Mouse (Mus musculus) forebrain, embryonic 12.5 days (tissue): ENCODE results near the gene Ogg1. TPM values are rescaled to one million over a fixed set of nuclear protein-coding genes. Genes with fewer than 3 reads are reported as not detected.

Experiments used
- ATAC-seq: fragments of 200-750 bp; cut with Nextera tagmentation; 2 replicates; pipeline ENCODE4 v1.8.0; 2017; ENCODE audit warnings: moderate TSS enrichment; ENCODE audit not compliant: low FRiP score
- H3K27ac ChIP-seq: fragments of 300-500 bp; sonication (generic); 2 replicates; pipeline ENCODE4 v1.5.1; 2016; ENCODE audit warnings: mild to moderate bottlenecking
- H3K27me3 ChIP-seq: fragments of 300-500 bp; sonication (generic); 2 replicates; pipeline ENCODE4 v1.6.1; 2016; ENCODE audit warnings: mild to moderate bottlenecking
- H3K36me3 ChIP-seq: fragments of 300-500 bp; sonication (generic); replicated peaks from 2 replicates; pipeline ENCODE4 v1.6.1; 2016; ENCODE audit warnings: mild to moderate bottlenecking
- H3K4me1 ChIP-seq: fragments of 300-500 bp; sonication (generic); 2 replicates; pipeline ENCODE4 v1.6.1; 2016
- H3K4me2 ChIP-seq: fragments of 300-500 bp; sonication (generic); 2 replicates; pipeline ENCODE4 v1.6.1; 2016; ENCODE audit warnings: mild to moderate bottlenecking, moderate library complexity
- H3K4me3 ChIP-seq: fragments of 300-500 bp; sonication (generic); replicated peaks from 2 replicates; pipeline ENCODE4 v1.5.1; 2016; ENCODE audit warnings: mild to moderate bottlenecking
- H3K9ac ChIP-seq: fragments of 300-500 bp; sonication (generic); 2 replicates; pipeline ENCODE4 v1.6.1; 2016; ENCODE audit warnings: mild to moderate bottlenecking
- H3K9me3 ChIP-seq: fragments of 300-500 bp; sonication (generic); 2 replicates; pipeline ENCODE4 v1.6.1; 2016
- WGBS: fragments of 180-500 bp; shearing (Covaris S2); methylation state at CpG from one replicate; pipeline ENCODE4 v1.1.7; 2016; 5-methylcytosine and 5-hydroxymethylcytosine counted together
- polyA plus RNA-seq: library from polyadenylated mRNA; unstranded; fragments of >200 nt; fragmentation: Nextera tagmentation; extraction: Ambion mirVana; gene quantifications from 2 replicates; pipeline ENCODE4 v1.2.1, GENCODE M21; 2016

The Ogg1 gene
- 13.6 and 13.7 TPM in 2 replicates for polyA plus RNA-seq

GRCm38 (mm10) chr6:113326533-113327315 is at the start of gene Ogg1:
Gene Ogg1, plus strand, starts transcription at chr6:113326972.
- Histone ChIP-seq H3K4me2 (peak within 1 kb of the TSS; percentile 92), H3K4me3 (peak within 1 kb of the TSS; percentile 54), H3K27ac (peak within 1 kb of the TSS; percentile 92), H3K4me1 (peaks cover 18% of the 10 kb centered on the region), H3K9ac (peak within 1 kb of the TSS; percentile 78), H3K36me3 (peaks cover 49% of the 10 kb centered on the region), H3K27me3 (no peaks in the 10 kb centered on the region), H3K9me3 (no peaks in the 10 kb centered on the region)
- peak; percentile 99 for ATAC-seq
- under 1% methylated on average over 52 of the region's 52 CpGs for WGBS

GRCm38 (mm10) chr6:113281676-113282075 is 45.1 kb upstream of the Ogg1 start:
- 0 out of 2 replicates have a peak, but pooled peaks have one; percentile 30 for ATAC-seq
- H3K4me2 ChIP-seq, result no peak overlapping the region
- no peaks in the 10 kb centered on the region for H3K9me3 ChIP-seq
- peaks cover 26% of the 10 kb centered on the region for H3K36me3 ChIP-seq
- 67% methylated on average over 6 of the region's 6 CpGs for WGBS
- H3K4me1 ChIP-seq, result peaks cover 14% of the 10 kb centered on the region
- H3K27me3 ChIP-seq, result peaks cover 53% of the 10 kb centered on the region
- H3K4me3 ChIP-seq, result no peak overlapping the region
- H3K9ac ChIP-seq, result no peak overlapping the region
- no peak overlapping the region for H3K27ac ChIP-seq

- H3K9ac ChIP-seq, result peak within 1 kb of the TSS; percentile 38
- 1% methylated on average over 37 of the region's 37 CpGs for WGBS
- H3K36me3 ChIP-seq, result peaks cover 26% of the 10 kb centered on the region
- no peaks in the 10 kb centered on the region for H3K9me3 ChIP-seq
- no peak within 1 kb of the TSS for H3K27ac ChIP-seq
- peak within 1 kb of the TSS; percentile 30 for H3K4me3 ChIP-seq
- peak within 1 kb of the TSS; percentile 48 for H3K4me2 ChIP-seq
- ATAC-seq, result peak; percentile 78
- peaks cover 53% of the 10 kb centered on the region for H3K27me3 ChIP-seq
- peaks cover 14% of the 10 kb centered on the region for H3K4me1 ChIP-seq
Observed at GRCm38 (mm10) chr6:113282101-113282802, 44.5 kb upstream of the Ogg1 start, which contains the start of gene Cpne9. Gene Cpne9, plus strand, starts transcription at chr6:113282307.

GRCm38 (mm10) chr6:113282969-113283368 is 43.8 kb upstream of the Ogg1 start:
- 1% methylated on average over 22 of the region's 22 CpGs for WGBS
- Histone ChIP-seq H3K27ac (no peak overlapping the region), H3K4me2 (peak overlapping the region; percentile 48), H3K27me3 (peaks cover 53% of the 10 kb centered on the region), H3K9ac (no peak overlapping the region), H3K36me3 (peaks cover 19% of the 10 kb centered on the region), H3K9me3 (no peaks in the 10 kb centered on the region), H3K4me1 (peaks cover 14% of the 10 kb centered on the region), H3K4me3 (peak overlapping the region; percentile 11; the same call in 1 of the 2 replicates)
- 0 out of 2 replicates have a peak, but pooled peaks have one; percentile 27 for ATAC-seq

GRCm38 (mm10) chr6:113283500-113283899 is 43.3 kb upstream of the Ogg1 start:
- Histone ChIP-seq H3K4me2 (0 out of 2 replicates have a peak overlapping the region, but pooled peaks have one; percentile 48), H3K27ac (no peak overlapping the region), H3K36me3 (peaks cover 14% of the 10 kb centered on the region; the same call in 1 of the 2 replicates), H3K4me1 (peaks cover 14% of the 10 kb centered on the region), H3K9ac (no peak overlapping the region), H3K27me3 (peaks cover 53% of the 10 kb centered on the region), H3K4me3 (no peak overlapping the region), H3K9me3 (no peaks in the 10 kb centered on the region)
- 0 out of 2 replicates have a peak, but pooled peaks have one; percentile 31 for ATAC-seq
- WGBS, result 7% methylated on average over 6 of the region's 6 CpGs

- no peak for ATAC-seq
- peaks cover 3% of the 10 kb centered on the region; the same call in 1 of the 2 replicates for H3K36me3 ChIP-seq
- no peak overlapping the region for H3K9ac ChIP-seq
- whole genome bisulfite sequencing, result 75% methylated on average over 3 of the region's 3 CpGs
- peaks cover 14% of the 10 kb centered on the region for H3K4me1 ChIP-seq
- no peaks in the 10 kb centered on the region for H3K9me3 ChIP-seq
- no peak overlapping the region for H3K27ac ChIP-seq
- H3K4me3 ChIP-seq, result no peak overlapping the region
- H3K4me2 ChIP-seq, result no peak overlapping the region
- peaks cover 53% of the 10 kb centered on the region for H3K27me3 ChIP-seq
Observed at GRCm38 (mm10) chr6:113284931-113285330, 41.8 kb upstream of the Ogg1 start.

- H3K4me3 ChIP-seq, result no peak overlapping the region
- 48% methylated on average over 1 of the region's 1 CpGs for WGBS
Observed at GRCm38 (mm10) chr6:113286316-113286715, 40.5 kb upstream of the Ogg1 start.

GRCm38 (mm10) chr6:113287236-113287635 is 39.5 kb upstream of the Ogg1 start:
- Histone ChIP-seq H3K4me2 (no peak overlapping the region), H3K9ac (no peak overlapping the region), H3K27ac (no peak overlapping the region), H3K9me3 (no peaks in the 10 kb centered on the region), H3K4me3 (no peak overlapping the region), H3K4me1 (peaks cover 11% of the 10 kb centered on the region), H3K27me3 (peaks cover 37% of the 10 kb centered on the region), H3K36me3 (no peaks in the 10 kb centered on the region)
- no peak for ATAC-seq
- 78% methylated on average over 4 of the region's 4 CpGs for WGBS

More at GRCm38 (mm10) chr6:113286316-113286715, 40.5 kb upstream of the Ogg1 start:
- Histone ChIP-seq H3K9me3 (no peaks in the 10 kb centered on the region), H3K36me3 (no peaks in the 10 kb centered on the region), H3K4me2 (no peak overlapping the region), H3K27me3 (peaks cover 46% of the 10 kb centered on the region), H3K4me1 (peaks cover 14% of the 10 kb centered on the region), H3K27ac (no peak overlapping the region), H3K9ac (no peak overlapping the region)
- no peak for ATAC-seq

- Histone ChIP-seq H3K4me1 (no peaks in the 10 kb centered on the region), H3K4me2 (no peak overlapping the region), H3K9ac (no peak overlapping the region), H3K36me3 (no peaks in the 10 kb centered on the region), H3K4me3 (no peak overlapping the region), H3K9me3 (no peaks in the 10 kb centered on the region), H3K27me3 (peaks cover 16% of the 10 kb centered on the region), H3K27ac (no peak overlapping the region)
- ATAC-seq, result no peak
- WGBS, result 93% methylated on average over 15 of the region's 15 CpGs
Observed at GRCm38 (mm10) chr6:113289346-113289745, 37.4 kb upstream of the Ogg1 start.

- Histone ChIP-seq H3K27me3 (peaks cover 6% of the 10 kb centered on the region), H3K27ac (no peak overlapping the region), H3K9me3 (no peaks in the 10 kb centered on the region), H3K9ac (no peak overlapping the region), H3K36me3 (no peaks in the 10 kb centered on the region), H3K4me3 (no peak overlapping the region), H3K4me1 (no peaks in the 10 kb centered on the region), H3K4me2 (no peak overlapping the region)
- 70% methylated on average over 6 of the region's 6 CpGs for WGBS
- no peak for ATAC-seq
Observed at GRCm38 (mm10) chr6:113290346-113290745, 36.4 kb upstream of the Ogg1 start.

GRCm38 (mm10) chr6:113292938-113293337 is 33.8 kb upstream of the Ogg1 start:
- Histone ChIP-seq H3K9ac (no peak overlapping the region), H3K27me3 (no peaks in the 10 kb centered on the region; the same call in 1 of the 2 replicates), H3K27ac (no peak overlapping the region), H3K4me1 (no peaks in the 10 kb centered on the region), H3K9me3 (no peaks in the 10 kb centered on the region), H3K36me3 (no peaks in the 10 kb centered on the region), H3K4me3 (no peak overlapping the region), H3K4me2 (no peak overlapping the region)
- WGBS, result 81% methylated on average over 5 of the region's 5 CpGs
- no peak for ATAC-seq

GRCm38 (mm10) chr6:113296046-113296445 is 30.7 kb upstream of the Ogg1 start:
- no peak overlapping the region for H3K9ac ChIP-seq
- H3K36me3 ChIP-seq, result no peaks in the 10 kb centered on the region
- 86% methylated on average over 2 of the region's 2 CpGs for WGBS
- H3K9me3 ChIP-seq, result no peaks in the 10 kb centered on the region
- H3K4me3 ChIP-seq, result no peak overlapping the region
- no peaks in the 10 kb centered on the region for H3K4me1 ChIP-seq
- no peak for ATAC-seq
- H3K27me3 ChIP-seq, result no peaks in the 10 kb centered on the region; the same call in 1 of the 2 replicates
- no peak overlapping the region for H3K27ac ChIP-seq
- H3K4me2 ChIP-seq, result no peak overlapping the region
